Mouse (Mus musculus): ENCODE measurements around the gene Hnrnpab. TPM values are rescaled to one million over a fixed set of nuclear protein-coding genes. Genes with fewer than 3 reads are reported as not detected.
A peak's percentile ranks its signal among the peaks of the same experiment; 100 is the strongest.

Gene Hnrnpab
- total and polyA plus RNA-seq, 3 experiments: 893 to 2,181 (median 1,100) TPM

DNA sequence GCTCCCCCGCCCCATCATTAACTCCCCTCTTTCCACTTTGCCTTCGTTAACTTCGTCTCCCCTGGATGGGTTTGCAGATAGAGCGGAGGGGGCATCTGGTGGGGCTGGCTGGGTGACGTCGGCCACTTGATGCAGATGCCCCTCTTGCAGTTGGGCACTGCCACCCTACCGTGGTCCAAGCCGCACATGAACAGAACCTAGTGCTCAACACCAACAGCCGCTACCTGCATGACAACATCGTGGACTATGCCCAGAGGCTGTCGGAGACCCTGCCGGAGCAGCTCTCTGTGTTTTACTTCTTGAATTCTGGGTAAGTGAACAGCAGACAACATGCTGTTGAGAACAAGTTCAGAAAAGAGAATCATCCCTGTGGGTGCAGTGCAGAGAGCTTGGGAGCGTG is 20.2 kb downstream of the Hnrnpab start:
- DNase-seq (ENCODE audit: extremely low read depth): no peak
- Histone ChIP-seq H3K79me2 (replicated peaks; ENCODE audit: control insufficient read depth, extremely low read depth, insufficient read depth, poor library complexity, severe bottlenecking) (no peaks in the 10 kb centered on the region), H3K9me3 (replicated peaks; ENCODE audit: low read length) (no peaks in the 10 kb centered on the region), H3K4me3 (replicated peaks in 1 of 3; ENCODE audit: low read depth in 2 of 3, low read length in 2 of 3, poor library complexity in 1 of 3) (no peak overlapping the region), H3K4me2 (ENCODE audit: insufficient read depth, low read depth, poor library complexity, severe bottlenecking) (0 out of 2 replicates have a peak overlapping the region, but pooled peaks have one; percentile 9), H3K27me3 (replicated peaks) (no peaks in the 10 kb centered on the region), H3K36me3 (replicated peaks in 1 of 2; ENCODE audit: control insufficient read depth in 1 of 2, insufficient read depth in 1 of 2, low read length in 1 of 2) (peaks cover 33 to 56% of the 10 kb centered on the region in 2 experiments), H3K27ac (ENCODE audit: insufficient read depth, low read depth) (no peak overlapping the region), H3K4me1 (ENCODE audit: control insufficient read depth in 1 of 2, insufficient read depth in 2 of 2) (peaks cover 11 to 39% of the 10 kb centered on the region in 2 experiments), H3K9ac (ENCODE audit: insufficient read depth, low read depth) (no peak overlapping the region)
- TF ChIP-seq HCFC1 (IDR thresholded peaks at IDR 0.05; ENCODE audit: low read depth, low read length) (no peak), SIN3A (IDR thresholded peaks at IDR 0.05; ENCODE audit: low read length) (no peak)
- in situ Hi-C loops (cut with MboI; ENCODE audit: low pct_ligation_motif_present, low pct_unique_long_range_greater_than_20kb, low sequenced_read_pairs): no loop called here
- dilution Hi-C loops (cut with MboI; ENCODE audit: extremely low pct_ligation_motif_present, extremely low pct_unique_long_range_greater_than_20kb, low sequenced_read_pairs): no loop called here

DNA sequence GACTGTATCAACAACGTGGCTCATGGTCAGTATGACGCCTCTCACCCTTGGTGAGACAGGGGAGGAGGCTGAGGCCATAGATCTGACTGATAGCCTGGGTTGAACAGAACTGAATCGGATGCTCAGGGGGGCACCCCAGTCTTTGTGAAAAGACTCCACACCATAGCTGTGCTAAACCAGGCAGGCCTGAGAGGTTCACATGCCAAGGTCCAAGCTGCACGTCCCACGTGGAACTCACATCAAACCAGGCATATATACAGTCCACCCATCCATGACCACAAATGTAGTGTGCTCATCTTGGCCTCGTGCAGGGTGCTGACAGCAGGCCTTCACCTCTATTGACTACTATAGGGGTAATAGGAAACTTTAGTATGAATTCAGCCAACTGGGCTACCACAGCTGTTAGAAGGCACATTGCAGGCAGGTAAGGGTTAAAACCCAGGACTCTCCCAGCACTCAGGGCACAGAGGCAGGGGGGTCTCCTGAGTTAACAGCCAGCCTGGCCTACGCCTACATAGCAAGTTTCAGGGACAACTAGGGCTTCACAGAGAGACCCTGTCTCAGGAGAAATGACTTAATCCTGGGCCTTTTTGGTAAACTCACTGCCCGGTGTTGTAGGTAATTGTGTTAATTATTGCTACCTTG is 20.9 kb downstream of the Hnrnpab start:
- no peak overlapping the region for H3K27ac ChIP-seq (ENCODE audit: insufficient read depth, low read depth)
- TF ChIP-seq MAX (IDR thresholded peaks at IDR 0.05; ENCODE audit: low read length): peak; percentile 82
- no peak for TF ChIP-seq HCFC1 (IDR thresholded peaks at IDR 0.05; ENCODE audit: low read depth, low read length)
- peak; percentile 29; the same call in 1 of the 2 replicates for TF ChIP-seq MXI1 (IDR thresholded peaks at IDR 0.05; ENCODE audit: low read depth, low read length)
- 0 out of 2 replicates have a peak, but pooled peaks have one; percentile 44 for TF ChIP-seq ZMIZ1 (IDR thresholded peaks at IDR 0.05; ENCODE audit: low read depth, low read length)
- TF ChIP-seq UBTF (IDR thresholded peaks at IDR 0.05; ENCODE audit: low read depth, low read length): no peak
- TF ChIP-seq MYC (IDR thresholded peaks at IDR 0.05; ENCODE audit: low read depth, low read length): peak; percentile 81
- TF ChIP-seq CHD1 (IDR thresholded peaks at IDR 0.05; ENCODE audit: low read depth, low read length): no peak
- no peak for TF ChIP-seq USF2 (conservative IDR thresholded peaks at IDR 0.05; ENCODE audit: low read depth, low read length)
- no peak for TF ChIP-seq MAFK (IDR thresholded peaks at IDR 0.05; ENCODE audit: insufficient replicate concordance, low read length)
- TF ChIP-seq MAZ (IDR thresholded peaks at IDR 0.05; ENCODE audit: low read depth, low read length): no peak
- no peak for TF ChIP-seq SMC3 (IDR thresholded peaks at IDR 0.05; ENCODE audit: low read depth, low read length)
- peak overlapping the region; percentile 73 to 85 (median 79) for H3K4me3 ChIP-seq (replicated peaks in 1 of 3; ENCODE audit: low read depth in 2 of 3, low read length in 2 of 3, poor library complexity in 1 of 3)
- peaks cover 26 to 50% of the 10 kb centered on the region in 2 experiments for H3K36me3 ChIP-seq (replicated peaks in 1 of 2; ENCODE audit: control insufficient read depth in 1 of 2, insufficient read depth in 1 of 2, low read length in 1 of 2)
- H3K9ac ChIP-seq (ENCODE audit: insufficient read depth, low read depth): peak overlapping the region; percentile 76
- dilution Hi-C loops (cut with MboI; ENCODE audit: extremely low pct_ligation_motif_present, extremely low pct_unique_long_range_greater_than_20kb, low sequenced_read_pairs): no loop called here
- in situ Hi-C loops (cut with MboI; ENCODE audit: low pct_ligation_motif_present, low pct_unique_long_range_greater_than_20kb, low sequenced_read_pairs): no loop called here
- no peaks in the 10 kb centered on the region for H3K27me3 ChIP-seq (replicated peaks)
- no peaks in the 10 kb centered on the region for H3K9me3 ChIP-seq (replicated peaks; ENCODE audit: low read length)
- peaks cover 11 to 43% of the 10 kb centered on the region in 2 experiments for H3K4me1 ChIP-seq (ENCODE audit: control insufficient read depth in 1 of 2, insufficient read depth in 2 of 2)
- no peaks in the 10 kb centered on the region for H3K79me2 ChIP-seq (replicated peaks; ENCODE audit: control insufficient read depth, extremely low read depth, insufficient read depth, poor library complexity, severe bottlenecking)
- peak overlapping the region; percentile 41 for H3K4me2 ChIP-seq (ENCODE audit: insufficient read depth, low read depth, poor library complexity, severe bottlenecking)
- DNase-seq (ENCODE audit: extremely low read depth): no peak
